Comparison of ENCODE assay signal across 9 mouse cellular contexts in the genomic region with DNA sequence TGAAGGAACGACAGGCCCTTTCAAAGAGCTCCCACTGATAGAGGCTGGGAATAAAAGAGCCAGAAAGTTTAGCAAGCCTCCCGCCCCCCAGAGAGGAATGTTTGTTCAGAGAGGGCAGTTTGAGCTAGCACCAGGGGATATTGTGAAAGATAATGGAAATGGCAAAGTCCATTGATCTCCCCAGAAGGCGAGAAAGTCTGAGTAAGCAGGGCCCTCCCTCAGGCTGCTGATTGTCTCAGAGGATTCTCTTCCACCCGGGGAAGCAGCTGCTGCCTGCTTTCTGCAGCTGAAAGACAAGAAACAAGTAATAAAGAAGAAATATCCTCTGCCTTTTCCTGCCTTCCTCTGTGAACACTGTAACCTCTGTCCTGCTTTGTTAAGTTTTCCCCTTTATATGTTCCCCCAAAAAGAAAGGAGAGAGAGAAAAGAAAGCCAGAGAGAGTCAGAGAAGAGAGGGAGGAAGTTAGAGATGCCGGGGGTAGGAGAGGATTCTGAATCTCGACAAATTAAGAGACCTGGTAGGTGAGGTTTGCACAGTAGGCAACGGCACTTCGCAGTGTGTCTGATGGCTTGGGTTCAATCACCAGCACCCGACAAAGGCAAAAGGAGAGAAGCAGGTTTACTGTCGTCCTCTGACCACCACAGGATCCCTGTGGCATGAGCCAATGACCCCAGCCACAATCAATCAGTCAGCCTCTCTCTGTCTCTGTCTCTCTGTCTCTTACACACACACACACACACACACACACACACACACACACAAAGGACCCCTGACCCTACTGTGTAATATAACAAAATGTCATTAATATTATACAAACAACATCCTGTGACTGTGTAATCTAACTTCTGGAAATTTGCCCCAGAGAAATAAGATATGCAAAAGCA. TPM values are rescaled to one million over a fixed set of nuclear protein-coding genes. Genes with fewer than 3 reads are reported as not detected.
DNase-seq lines count a peak whose midpoint lies in the region; ATAC-seq and TF ChIP-seq lines count a peak whose summit lies in the region.
"Had no signal": no experiment of that assay in that cellular context is flagged by ENCODE, and none has a peak within 500 bp of the region (broad histone marks: within the 10 kb centered on the region; RNA-seq: fewer than 3 reads in every experiment).

No protein-coding gene starts in this region.

- H3K4me3 ChIP-seq in layer of hippocampus, adult 2 months = no peak overlapping the region
- H3K4me3 ChIP-seq in forebrain, embryonic 12.5 days (replicated peaks) = no peak overlapping the region
- no peak overlapping the region for H3K4me3 ChIP-seq in limb, embryonic 12.5 days (replicated peaks)
- H3K4me3 ChIP-seq in neural tube, embryonic 13.5 days = no peak overlapping the region

- H3K4me1 ChIP-seq in forebrain, embryonic 12.5 days = peaks cover 57% of the 10 kb centered on the region
- peaks cover 49% of the 10 kb centered on the region for H3K4me1 ChIP-seq in limb, embryonic 12.5 days (replicated peaks)
- peaks cover 58% of the 10 kb centered on the region for H3K4me1 ChIP-seq in neural tube, embryonic 13.5 days (replicated peaks)

- no peaks in the 10 kb centered on the region for H3K9me3 ChIP-seq in forebrain, embryonic 12.5 days
- H3K9me3 ChIP-seq in limb, embryonic 12.5 days = 0 out of 2 replicates have a peak, but pooled peaks cover 4% of the 10 kb centered on the region
- no peaks in the 10 kb centered on the region for H3K9me3 ChIP-seq in neural tube, embryonic 13.5 days

- peak overlapping the region; percentile 14; the same call in 1 of the 2 replicates for H3K27ac ChIP-seq in layer of hippocampus, adult 2 months
- H3K27ac ChIP-seq in forebrain, embryonic 12.5 days = peak overlapping the region; percentile 78
- H3K27ac ChIP-seq in limb, embryonic 12.5 days = peak overlapping the region; percentile 18; the same call in 1 of the 2 replicates
- H3K27ac ChIP-seq in neural tube, embryonic 13.5 days (replicated peaks) = peak overlapping the region; percentile 64

- H3K4me2 ChIP-seq in forebrain, embryonic 12.5 days = peak overlapping the region; percentile 15
- no peak overlapping the region for H3K4me2 ChIP-seq in limb, embryonic 12.5 days
- no peak overlapping the region for H3K4me2 ChIP-seq in neural tube, embryonic 13.5 days

- H3K36me3 ChIP-seq in forebrain, embryonic 12.5 days (replicated peaks) = no peaks in the 10 kb centered on the region
- no peaks in the 10 kb centered on the region for H3K36me3 ChIP-seq in limb, embryonic 12.5 days
- H3K36me3 ChIP-seq in neural tube, embryonic 13.5 days = no peaks in the 10 kb centered on the region

- peak overlapping the region; percentile 21; the same call in 1 of the 2 replicates for H3K9ac ChIP-seq in forebrain, embryonic 12.5 days
- no peak overlapping the region for H3K9ac ChIP-seq in limb, embryonic 12.5 days (replicated peaks)
- H3K9ac ChIP-seq in neural tube, embryonic 13.5 days = peak overlapping the region; percentile 23; the same call in 1 of the 2 replicates

- no peak for TF ChIP-seq CTCF in layer of hippocampus, adult 2 months (conservative IDR thresholded peaks at IDR 0.05)

- WGBS in forebrain, embryonic 12.5 days = under 1% methylated on average over 10 of the region's 10 CpGs
- WGBS in limb, embryonic 12.5 days = 14% methylated on average over 9 of the region's 10 CpGs
- 4% methylated on average over 10 of the region's 10 CpGs for WGBS in neural tube, embryonic 13.5 days

- no peak for DNase-seq in layer of hippocampus, adult 2 months (ENCODE audit: low spot score in 2 of 2)
- no peak for DNase-seq in layer of hippocampus, adult 18-20 months (ENCODE audit: low spot score in 2 of 2)
- DNase-seq in right cerebral cortex, adult 2 months (ENCODE audit: low spot score in 2 of 2) = no peak
- DNase-seq in adrenal gland, postnatal 10 days = no peak
- DNase-seq in frontal cortex, postnatal 36 days (ENCODE audit: low spot score in 2 of 2) = no peak
- DNase-seq: thymus, adult 18-20 months had no signal

- H3K27me3 ChIP-seq in forebrain, embryonic 12.5 days = 0 out of 2 replicates have a peak, but pooled peaks cover 9% of the 10 kb centered on the region
- H3K27me3 ChIP-seq in limb, embryonic 12.5 days = no peaks in the 10 kb centered on the region
- H3K27me3 ChIP-seq in neural tube, embryonic 13.5 days = peaks cover 4% of the 10 kb centered on the region

- ATAC-seq in forebrain, embryonic 12.5 days (ENCODE audit: low FRiP score) = 0 out of 2 replicates have a peak, but pooled peaks have one; percentile 22
- ATAC-seq in limb, embryonic 12.5 days (ENCODE audit: insufficient number of reproducible peaks, insufficient read depth, low FRiP score, low TSS enrichment, low read depth) = no peak
- ATAC-seq in neural tube, embryonic 13.5 days (ENCODE audit: low read depth) = peak; percentile 21; the same call in 1 of the 2 replicates

RNA-seq across cellular contexts. Expression of a gene that starts 38.9 kb away (rescaled TPM):
- 10 to 100 TPM; 78.3 to 81.7 TPM for total RNA-seq in layer of hippocampus, adult 2 months (2021)
- 10 to 100 TPM; 77.2 to 80.5 TPM for total RNA-seq in layer of hippocampus, adult 18-20 months (2021)
- 104 and 107 TPM in 2 replicates for polyA plus RNA-seq in forebrain, embryonic 12.5 days (2016; fragmentation: Nextera tagmentation; extraction: Ambion mirVana)
- 122 and 130 TPM in 2 replicates for polyA plus RNA-seq in limb, embryonic 12.5 days (2016; fragmentation: Nextera tagmentation; extraction: Ambion mirVana)
- polyA plus RNA-seq in neural tube, embryonic 13.5 days (2015; fragmentation: Nextera tagmentation; extraction: Ambion mirVana) = 106 and 111 TPM in 2 replicates
- total RNA-seq in adrenal gland, postnatal 10 days (2021) = 10 to 100 TPM; 78.5 to 85.2 TPM

RNA-seq across cellular contexts. Expression of a gene that starts 51.4 kb away (rescaled TPM):
- total RNA-seq in layer of hippocampus, adult 2 months (2021) = 100 to 1,000 TPM; 232 to 246 TPM
- 100 to 1,000 TPM; 228 to 229 TPM for total RNA-seq in layer of hippocampus, adult 18-20 months (2021)
- 35.7 and 39.3 TPM in 2 replicates for polyA plus RNA-seq in forebrain, embryonic 12.5 days (2016; fragmentation: Nextera tagmentation; extraction: Ambion mirVana)
- polyA plus RNA-seq in limb, embryonic 12.5 days (2016; fragmentation: Nextera tagmentation; extraction: Ambion mirVana) = 31.9 and 35.8 TPM in 2 replicates
- polyA plus RNA-seq in neural tube, embryonic 13.5 days (2015; fragmentation: Nextera tagmentation; extraction: Ambion mirVana) = 62.7 and 66.6 TPM in 2 replicates
- total RNA-seq in adrenal gland, postnatal 10 days (2021) = 100 to 1,000 TPM in 1 of 2 experiments, 10 to 100 TPM in 1; 79.3 to 173 TPM

Comparison
In these comparisons a context has a peak if more than half of its experiments do, and no peak if none do; other contexts are left out.
1. H3K27ac ChIP-seq: peak in every context shown above with its lines; median percentile 78 in forebrain, embryonic 12.5 days; 64 in neural tube, embryonic 13.5 days; 18 in limb, embryonic 12.5 days; 14 in layer of hippocampus, adult 2 months.